Mouse (Mus musculus): ENCODE data around the gene Cyp27b1.
"Not testable (repeated sequence)": the region's sequence is repeated elsewhere in the genome, so short reads cannot be mapped to it uniquely, and the experiment has no call there.

Gene Cyp27b1

DNA sequence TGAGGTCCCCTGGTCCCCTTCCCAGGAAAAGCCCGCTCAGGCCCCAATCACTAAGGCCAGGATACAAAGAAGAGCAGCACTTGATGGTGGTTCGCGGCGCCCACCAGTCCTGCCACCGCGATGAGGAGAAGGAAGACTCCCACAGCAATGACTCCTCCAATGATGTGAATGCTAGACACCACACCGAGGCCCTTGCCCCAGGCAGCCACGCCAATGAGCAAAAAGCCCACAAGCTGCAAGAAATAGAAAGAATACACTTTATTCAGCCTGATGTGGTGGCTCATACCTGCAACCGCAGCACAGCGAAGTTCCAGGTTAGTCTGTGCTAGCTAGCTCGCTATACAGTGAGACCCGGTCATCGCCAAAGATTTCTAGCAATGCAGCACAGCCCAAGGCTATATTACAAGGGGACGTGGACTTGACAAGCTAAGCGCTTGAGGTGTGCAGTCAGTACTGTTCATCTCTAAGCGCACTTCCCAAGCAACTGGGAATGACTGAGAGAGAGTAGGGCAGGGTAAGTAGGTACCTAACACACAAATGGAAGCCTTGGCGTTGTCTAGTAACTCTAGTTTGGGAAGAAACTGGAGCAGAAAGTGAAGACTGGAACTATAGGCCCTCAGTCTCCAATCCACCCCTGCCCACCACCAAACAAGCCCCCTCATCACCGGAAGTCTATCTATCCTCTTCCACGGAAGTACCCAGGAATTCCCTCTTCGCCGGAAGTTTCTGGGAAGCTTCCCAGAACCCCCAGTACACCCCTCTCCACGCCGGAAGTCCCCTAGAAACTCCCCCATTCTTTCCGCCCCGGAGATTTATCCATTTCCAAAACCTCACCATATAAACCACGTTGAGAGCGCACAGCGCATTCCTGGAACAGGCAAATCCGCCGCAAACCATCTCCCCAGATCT, 21.5 kb downstream of the Cyp27b1 start:
- DNase-seq (ENCODE audit: extremely low read depth, low read depth), result no peak

DNA sequence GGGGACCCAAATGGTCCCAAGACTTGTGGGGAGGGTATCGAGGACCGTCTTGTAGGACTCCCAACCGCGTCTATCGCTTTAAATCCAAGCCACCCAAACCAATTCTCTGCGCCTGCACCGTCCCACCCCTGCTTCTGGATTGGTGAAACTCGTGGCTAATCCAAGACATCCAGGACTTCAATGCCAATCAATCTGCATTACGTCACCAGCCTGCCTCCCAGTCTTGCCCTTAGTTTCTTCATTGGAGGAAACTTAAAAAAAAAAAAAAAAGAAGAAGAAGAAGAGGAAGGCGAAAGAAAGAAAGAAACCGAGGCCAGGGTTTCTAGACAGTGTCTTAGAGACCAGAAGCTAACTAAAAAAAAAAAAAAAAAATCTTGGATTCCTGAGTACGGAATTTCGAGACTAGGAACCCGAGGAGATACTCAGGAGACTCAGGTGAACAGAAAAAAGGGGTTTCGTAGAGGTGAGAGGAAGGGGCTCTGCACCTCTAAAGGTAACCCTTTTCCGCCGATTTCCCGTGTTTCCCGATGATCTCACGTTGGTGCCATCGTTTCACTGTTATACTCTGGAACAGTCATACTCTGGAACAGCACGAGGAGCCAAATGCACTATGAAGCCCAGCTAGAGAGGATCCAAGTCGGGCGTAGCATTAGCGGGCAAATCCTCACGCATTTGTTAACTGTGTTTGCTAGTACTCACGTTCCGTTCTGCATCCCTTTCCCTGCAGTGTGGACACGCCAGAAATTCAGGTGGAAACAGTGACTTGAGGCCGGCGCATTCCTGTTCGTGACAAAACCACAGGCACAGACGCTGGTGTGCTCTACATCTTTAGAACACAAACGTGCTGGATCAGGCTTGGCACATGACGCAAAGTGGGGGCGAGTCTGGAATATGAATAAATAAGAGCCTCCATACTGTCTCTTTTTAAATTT, 22.4 kb downstream of the Cyp27b1 start, which contains the start of gene Tspan31:
TSS of gene Tspan31 (minus strand) at position 75 of the 932 bp plus-strand sequence.
- DNase-seq (ENCODE audit: extremely low read depth, low read depth), result peak; percentile 98

DNA sequence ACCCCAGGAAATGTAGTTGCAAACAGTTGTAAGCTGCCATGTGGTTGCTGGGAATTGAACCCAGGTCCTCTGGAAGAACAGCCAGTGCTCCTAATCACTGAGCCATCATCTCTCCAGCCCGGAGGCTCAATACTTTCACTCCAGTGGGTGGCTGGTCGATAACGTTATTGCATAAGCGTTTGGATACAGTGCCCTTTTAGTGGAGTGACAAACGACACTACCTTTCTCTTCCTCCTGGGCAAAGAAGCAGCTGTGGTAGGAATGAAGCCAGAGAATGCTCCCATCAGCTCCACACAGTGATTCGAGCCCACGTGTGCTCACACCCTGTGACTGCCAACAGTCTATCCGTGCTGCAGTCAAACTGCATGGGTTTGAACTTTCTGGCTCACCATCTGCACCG, 23.2 kb downstream of the Cyp27b1 start:
- no peak for DNase-seq (ENCODE audit: extremely low read depth, low read depth)

DNA sequence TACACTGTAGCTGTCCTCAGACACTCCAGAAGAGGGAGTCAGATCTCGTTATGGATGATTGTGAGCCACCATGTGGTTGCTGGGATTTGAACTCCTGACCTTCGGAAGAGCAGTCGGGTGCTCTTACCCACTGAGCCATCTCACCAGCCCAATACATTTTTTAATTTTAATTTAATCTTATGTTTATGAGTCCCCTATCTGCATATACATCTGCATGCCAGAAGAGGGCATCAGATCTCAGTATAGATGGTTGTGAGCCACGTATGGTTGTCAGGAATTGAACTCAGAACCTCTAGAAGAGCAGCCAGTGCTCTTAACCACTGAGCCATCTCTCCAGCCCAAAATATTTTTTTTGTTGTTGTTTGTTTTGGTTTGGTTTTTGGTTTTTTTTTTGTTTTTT, 24.2 kb downstream of the Cyp27b1 start:
- not testable (repeated sequence) for DNase-seq (ENCODE audit: extremely low read depth, low read depth)

GRCm38 (mm10) chr10:127072969-127073368, 24.9 kb downstream of the Cyp27b1 start:
- DNase-seq (ENCODE audit: extremely low read depth, low read depth), result not testable (repeated sequence)

- DNase-seq (ENCODE audit: extremely low read depth, low read depth), result no peak
These were observed 25.9 kb downstream of the Cyp27b1 start for GRCm38 (mm10) chr10:127073981-127074380.

DNA sequence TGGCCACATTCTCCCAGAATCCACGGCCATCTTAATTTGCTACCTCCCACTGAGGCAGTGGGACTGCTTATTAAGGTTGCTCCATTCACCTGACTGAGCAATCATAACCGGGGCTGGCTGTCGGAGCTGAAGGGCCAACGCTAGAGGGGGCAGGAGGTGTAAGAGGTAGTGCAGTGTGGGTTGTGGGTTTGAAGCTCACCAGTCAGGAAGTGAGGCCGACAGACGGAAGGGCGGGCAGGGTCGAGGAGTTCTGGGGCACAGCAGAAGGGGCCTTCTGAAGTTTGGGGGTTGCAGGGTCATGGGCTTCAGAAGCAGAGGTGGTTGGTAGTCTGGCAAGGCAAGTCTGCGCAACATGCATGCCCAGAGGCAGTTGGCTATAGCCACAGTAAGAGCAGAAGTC, 27.0 kb downstream of the Cyp27b1 start, which contains the start of gene Agap2:
TSS of gene Agap2 (plus strand) at position 205 of the 400 bp plus-strand sequence.
- DNase-seq (ENCODE audit: extremely low read depth, low read depth), result no peak

DNA sequence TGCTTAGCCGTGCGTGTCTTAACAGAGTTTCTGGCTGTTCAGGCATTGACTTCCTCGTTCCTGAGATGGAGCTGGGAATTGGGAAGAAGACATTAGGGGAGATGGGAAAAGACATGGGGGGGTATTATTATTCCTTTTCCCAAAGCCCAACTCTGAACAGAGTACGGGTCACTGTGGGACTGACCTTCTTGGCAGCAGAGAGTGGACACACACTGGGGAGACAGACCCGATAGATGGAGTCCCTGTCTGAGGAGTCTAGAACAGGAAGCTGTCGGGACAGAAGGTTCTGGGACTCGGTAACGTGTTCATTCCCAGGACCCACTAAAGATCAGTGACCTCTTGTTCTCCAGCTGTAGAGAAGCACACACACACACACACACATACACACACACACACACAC, 27.6 kb downstream of the Cyp27b1 start:
- no peak for DNase-seq (ENCODE audit: extremely low read depth, low read depth)

DNA sequence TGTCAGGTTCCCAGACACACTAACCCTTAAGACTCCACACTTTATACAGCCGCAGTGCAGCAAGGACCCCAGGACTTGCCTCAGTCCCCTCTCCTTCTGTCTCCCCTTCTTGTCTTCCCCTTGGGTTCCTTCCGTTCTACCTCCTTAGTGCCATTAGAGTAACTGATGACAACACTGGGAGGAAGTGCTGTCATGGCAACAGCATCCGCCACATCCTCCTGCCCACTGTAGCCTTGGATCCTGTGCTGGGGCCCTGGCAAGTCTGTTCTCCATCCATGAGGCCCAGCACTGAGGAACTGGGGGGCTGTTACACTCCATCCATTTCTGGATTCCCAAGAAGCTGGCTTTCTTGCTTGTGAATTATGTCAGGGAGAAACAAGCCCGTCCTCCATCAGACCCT, 28.0 kb downstream of the Cyp27b1 start:
- DNase-seq (ENCODE audit: extremely low read depth, low read depth), result no peak

GRCm38 (mm10) chr10:127077515-127077914, 29.5 kb downstream of the Cyp27b1 start:
- DNase-seq (ENCODE audit: extremely low read depth, low read depth), result no peak

GRCm38 (mm10) chr10:127078001-127078676, 30.1 kb downstream of the Cyp27b1 start:
- DNase-seq (ENCODE audit: extremely low read depth, low read depth), result no peak

- no peak for DNase-seq (ENCODE audit: extremely low read depth, low read depth)
These were observed 30.9 kb downstream of the Cyp27b1 start for GRCm38 (mm10) chr10:127078677-127079575.

DNA sequence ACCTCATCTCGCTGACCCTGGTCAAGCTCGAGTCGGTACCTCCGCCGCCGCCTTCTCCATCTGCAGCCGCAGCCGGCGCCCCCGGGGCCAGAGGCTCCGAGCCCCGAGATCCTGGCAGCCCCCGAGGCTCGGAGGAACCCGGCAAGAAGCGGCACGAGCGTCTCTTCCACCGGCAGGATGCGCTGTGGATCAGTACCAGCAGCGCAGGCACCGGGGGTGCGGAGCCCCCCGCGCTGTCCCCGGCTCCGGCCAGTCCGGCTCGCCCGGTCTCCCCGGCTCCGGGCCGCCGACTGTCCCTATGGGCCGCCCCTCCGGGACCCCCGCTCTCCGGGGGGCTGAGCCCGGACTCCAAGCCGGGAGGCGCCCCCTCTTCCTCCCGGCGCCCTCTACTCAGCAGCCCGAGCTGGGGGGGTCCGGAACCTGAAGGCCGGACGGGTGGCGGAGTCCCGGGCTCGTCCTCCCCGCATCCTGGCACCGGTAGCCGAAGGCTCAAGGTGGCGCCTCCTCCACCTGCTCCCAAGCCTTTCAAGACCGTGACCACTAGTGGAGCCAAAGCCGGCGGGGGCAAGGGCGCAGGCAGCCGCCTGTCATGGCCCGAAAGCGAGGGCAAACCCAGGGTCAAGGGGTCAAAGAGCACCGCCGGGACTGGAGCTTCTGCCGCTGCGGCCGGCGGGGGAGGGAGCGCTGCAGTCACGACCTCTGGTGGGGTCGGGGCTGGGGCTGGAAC, 31.8 kb downstream of the Cyp27b1 start:
- DNase-seq (ENCODE audit: extremely low read depth, low read depth), result no peak

- no peak for DNase-seq (ENCODE audit: extremely low read depth, low read depth)
These were observed 33.1 kb downstream of the Cyp27b1 start for GRCm38 (mm10) chr10:127080901-127081780.

- DNase-seq (ENCODE audit: extremely low read depth, low read depth), result no peak
These were observed 34.1 kb downstream of the Cyp27b1 start for GRCm38 (mm10) chr10:127081996-127082620.

GRCm38 (mm10) chr10:127083292-127083914, 35.4 kb downstream of the Cyp27b1 start:
- no peak for DNase-seq (ENCODE audit: extremely low read depth, low read depth)

DNA sequence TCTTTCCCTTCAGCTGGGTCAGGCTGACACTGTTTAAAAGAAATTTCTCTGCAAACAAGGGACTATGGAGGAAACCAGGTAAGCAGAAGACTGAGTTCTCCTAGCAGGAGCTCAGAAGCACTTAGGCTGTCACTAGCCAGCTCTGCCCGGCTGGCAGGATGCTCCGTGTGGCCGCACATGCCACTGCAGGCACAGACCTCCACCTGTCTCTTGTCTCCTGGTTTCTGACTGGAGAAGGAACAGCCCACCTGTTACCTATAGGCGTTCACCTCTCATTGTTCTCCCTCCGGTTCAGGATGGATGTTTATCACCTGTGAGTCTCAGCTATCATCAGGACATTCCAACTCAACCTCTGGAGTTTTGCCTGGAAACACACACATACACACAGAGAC, 35.9 kb downstream of the Cyp27b1 start:
- DNase-seq (ENCODE audit: extremely low read depth, low read depth), result no peak

GRCm38 (mm10) chr10:127085052-127085451, 37.0 kb downstream of the Cyp27b1 start:
- no peak for DNase-seq (ENCODE audit: extremely low read depth, low read depth)
